Mouse (Mus musculus): ENCODE results near the gene Ppil2.

DNA sequence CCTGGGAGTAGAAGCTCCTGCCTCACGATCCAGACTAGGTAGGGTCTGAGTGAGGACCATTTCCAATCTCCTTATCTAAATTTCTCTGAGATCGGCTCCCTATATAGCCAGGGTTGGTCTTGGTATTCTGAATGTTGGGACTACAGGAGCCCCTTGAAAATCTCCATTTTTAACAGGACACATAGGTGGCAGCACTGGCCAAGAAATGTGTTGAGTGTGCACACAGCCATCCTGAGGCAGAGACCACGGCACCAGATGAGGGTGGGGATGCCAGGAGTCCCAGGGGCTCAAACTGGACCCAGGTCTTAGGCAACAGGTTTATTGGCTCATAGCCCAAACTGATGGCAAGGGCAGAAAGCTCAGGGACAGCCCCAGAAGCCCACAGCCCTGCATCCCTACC lies 22.7 kb downstream of the Ppil2 start:
- no peak for TF ChIP-seq CTCF (IDR thresholded peaks at IDR 0.05; ENCODE audit: low read depth)
- TF ChIP-seq EP300 (IDR thresholded peaks at IDR 0.05; ENCODE audit: low read depth): no peak
